Mouse (Mus musculus): ENCODE data around the gene Ebf1. TPM values are rescaled to one million over a fixed set of nuclear protein-coding genes. Genes with fewer than 3 reads are reported as not detected.

Gene Ebf1
- polyA plus RNA-seq, 1 experiment from 2014 or later: 26.9 TPM

DNA sequence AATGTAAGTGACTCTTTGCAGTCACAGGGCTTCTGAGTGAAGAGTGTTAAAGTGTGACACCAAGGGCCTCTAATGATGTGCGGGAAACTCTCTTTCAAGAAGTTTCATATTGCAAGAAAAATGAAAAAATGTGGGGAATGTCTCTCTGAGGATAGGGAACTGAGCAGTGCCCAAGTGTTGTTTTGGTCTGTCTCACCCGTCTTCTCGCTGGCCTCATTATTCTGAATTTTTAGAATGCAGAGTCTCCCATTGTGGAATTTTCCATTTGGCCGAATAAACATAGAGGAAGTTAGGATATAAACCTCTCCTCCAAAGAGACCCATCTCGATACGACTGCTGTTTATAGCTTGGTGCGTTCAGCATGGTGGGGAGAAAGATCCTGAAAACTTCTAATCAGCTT, 367.3 kb downstream of the Ebf1 start:
- Histone ChIP-seq H3K27ac (ENCODE audit: low read depth, low read length) (no peak overlapping the region), H3K4me3 (ENCODE audit: low read length) (no peak overlapping the region), H3K9ac (ENCODE audit: low read depth, low read length) (no peak overlapping the region), H3K4me1 (ENCODE audit: control insufficient read depth, insufficient read depth, low read length) (no peaks in the 10 kb centered on the region), H3K36me3 (ENCODE audit: control insufficient read depth, insufficient read depth, low read length) (no peaks in the 10 kb centered on the region), H3K4me2 (replicated peaks; ENCODE audit: low read depth, low read length) (no peak overlapping the region), H3K27me3 (ENCODE audit: control insufficient read depth, insufficient read depth, low read length) (no peaks in the 10 kb centered on the region), H3K9me3 (ENCODE audit: control insufficient read depth, low read length) (no peaks in the 10 kb centered on the region)
- no peak for ATAC-seq (ENCODE audit: low FRiP score, low TSS enrichment)
- 71% methylated on average over 7 of the region's 7 CpGs for WGBS

- Histone ChIP-seq H3K36me3 (ENCODE audit: control insufficient read depth, insufficient read depth, low read length) (no peaks in the 10 kb centered on the region), H3K9me3 (ENCODE audit: control insufficient read depth, low read length) (no peaks in the 10 kb centered on the region), H3K9ac (ENCODE audit: low read depth, low read length) (no peak overlapping the region), H3K27ac (ENCODE audit: low read depth, low read length) (no peak overlapping the region), H3K4me3 (ENCODE audit: low read length) (no peak overlapping the region), H3K4me2 (replicated peaks; ENCODE audit: low read depth, low read length) (no peak overlapping the region), H3K27me3 (ENCODE audit: control insufficient read depth, insufficient read depth, low read length) (no peaks in the 10 kb centered on the region), H3K4me1 (ENCODE audit: control insufficient read depth, insufficient read depth, low read length) (no peaks in the 10 kb centered on the region)
- no peak for ATAC-seq (ENCODE audit: low FRiP score, low TSS enrichment)
- WGBS: 7% methylated on average over 4 of the region's 4 CpGs
Measured at GRCm38 (mm10) chr11:44987796-44988195, 370.7 kb downstream of the Ebf1 start.

- Histone ChIP-seq H3K9me3 (ENCODE audit: control insufficient read depth, low read length) (no peaks in the 10 kb centered on the region), H3K9ac (ENCODE audit: low read depth, low read length) (no peak overlapping the region), H3K27ac (ENCODE audit: low read depth, low read length) (no peak overlapping the region), H3K4me1 (ENCODE audit: control insufficient read depth, insufficient read depth, low read length) (peaks cover 5% of the 10 kb centered on the region; the same call in 1 of the 2 replicates), H3K4me3 (ENCODE audit: low read length) (no peak overlapping the region), H3K36me3 (ENCODE audit: control insufficient read depth, insufficient read depth, low read length) (no peaks in the 10 kb centered on the region), H3K4me2 (replicated peaks; ENCODE audit: low read depth, low read length) (no peak overlapping the region), H3K27me3 (ENCODE audit: control insufficient read depth, insufficient read depth, low read length) (no peaks in the 10 kb centered on the region)
- WGBS: 54% methylated on average over 5 of the region's 5 CpGs
- no peak for ATAC-seq (ENCODE audit: low FRiP score, low TSS enrichment)
Measured at GRCm38 (mm10) chr11:45002681-45003286, 385.7 kb downstream of the Ebf1 start.

DNA sequence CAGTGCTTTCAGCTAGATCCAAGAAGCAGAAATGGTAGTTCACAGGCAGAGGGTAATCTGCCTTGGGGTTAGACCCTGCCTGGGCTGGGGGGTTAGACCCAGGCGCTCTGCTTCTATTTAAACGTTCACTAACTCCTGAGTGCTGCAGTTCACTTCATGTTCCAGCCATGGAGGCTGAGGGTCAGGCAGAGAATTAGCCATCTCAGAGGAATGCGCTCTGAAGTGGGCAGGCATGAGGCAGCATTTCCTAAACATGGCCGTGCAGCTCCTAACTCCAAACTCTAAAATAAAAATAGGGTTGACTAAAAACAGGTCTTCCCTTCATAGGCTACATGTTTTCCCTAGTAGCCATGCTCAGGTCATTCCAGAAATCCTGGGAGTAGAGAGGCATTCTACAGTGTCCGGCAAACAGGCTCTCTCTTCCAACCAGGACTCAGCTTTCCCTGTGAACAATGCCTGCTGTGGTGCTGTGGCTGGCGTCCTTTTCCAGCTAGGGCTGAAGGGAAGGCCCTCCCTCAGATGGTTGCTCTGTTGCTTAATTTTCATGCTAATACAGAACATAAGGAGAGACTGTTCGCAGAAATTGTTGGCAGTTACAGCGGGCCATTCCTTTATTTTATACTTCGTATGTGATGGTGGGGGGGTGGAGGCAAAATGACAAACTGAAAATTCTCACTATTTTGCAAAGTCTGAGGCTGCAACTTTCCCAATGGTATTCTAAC, 386.8 kb downstream of the Ebf1 start:
- H3K4me1 ChIP-seq (ENCODE audit: control insufficient read depth, insufficient read depth, low read length): peaks cover 5% of the 10 kb centered on the region; the same call in 1 of the 2 replicates
- H3K27me3 ChIP-seq (ENCODE audit: control insufficient read depth, insufficient read depth, low read length): no peaks in the 10 kb centered on the region
- no peak overlapping the region for H3K9ac ChIP-seq (ENCODE audit: low read depth, low read length)
- no peaks in the 10 kb centered on the region for H3K9me3 ChIP-seq (ENCODE audit: control insufficient read depth, low read length)
- no peak overlapping the region for H3K4me3 ChIP-seq (ENCODE audit: low read length)
- H3K27ac ChIP-seq (ENCODE audit: low read depth, low read length): peak overlapping the region; percentile 30; the same call in 1 of the 2 replicates
- no peak overlapping the region for H3K4me2 ChIP-seq (replicated peaks; ENCODE audit: low read depth, low read length)
- ATAC-seq (ENCODE audit: low FRiP score, low TSS enrichment): no peak
- WGBS: 71% methylated on average over 9 of the region's 9 CpGs
- no peaks in the 10 kb centered on the region for H3K36me3 ChIP-seq (ENCODE audit: control insufficient read depth, insufficient read depth, low read length)

GRCm38 (mm10) chr11:45007311-45007710, 390.2 kb downstream of the Ebf1 start:
- peaks cover 5% of the 10 kb centered on the region; the same call in 1 of the 2 replicates for H3K4me1 ChIP-seq (ENCODE audit: control insufficient read depth, insufficient read depth, low read length)
- ATAC-seq (ENCODE audit: low FRiP score, low TSS enrichment): no peak
- H3K9me3 ChIP-seq (ENCODE audit: control insufficient read depth, low read length): no peaks in the 10 kb centered on the region
- no peak overlapping the region for H3K4me3 ChIP-seq (ENCODE audit: low read length)
- H3K27me3 ChIP-seq (ENCODE audit: control insufficient read depth, insufficient read depth, low read length): no peaks in the 10 kb centered on the region
- no peak overlapping the region for H3K9ac ChIP-seq (ENCODE audit: low read depth, low read length)
- 58% methylated on average over 11 of the region's 11 CpGs for WGBS
- no peak overlapping the region for H3K4me2 ChIP-seq (replicated peaks; ENCODE audit: low read depth, low read length)
- no peak overlapping the region for H3K27ac ChIP-seq (ENCODE audit: low read depth, low read length)
- no peaks in the 10 kb centered on the region for H3K36me3 ChIP-seq (ENCODE audit: control insufficient read depth, insufficient read depth, low read length)

GRCm38 (mm10) chr11:45008078-45008477, 391.0 kb downstream of the Ebf1 start:
- Histone ChIP-seq H3K27ac (ENCODE audit: low read depth, low read length) (no peak overlapping the region), H3K4me1 (ENCODE audit: control insufficient read depth, insufficient read depth, low read length) (0 out of 2 replicates have a peak, but pooled peaks cover under 1% of the 10 kb centered on the region), H3K36me3 (ENCODE audit: control insufficient read depth, insufficient read depth, low read length) (no peaks in the 10 kb centered on the region), H3K9ac (ENCODE audit: low read depth, low read length) (no peak overlapping the region), H3K4me3 (ENCODE audit: low read length) (no peak overlapping the region), H3K9me3 (ENCODE audit: control insufficient read depth, low read length) (no peaks in the 10 kb centered on the region), H3K4me2 (replicated peaks; ENCODE audit: low read depth, low read length) (peak overlapping the region; percentile 31; the same call in 1 of the 2 replicates), H3K27me3 (ENCODE audit: control insufficient read depth, insufficient read depth, low read length) (no peaks in the 10 kb centered on the region)
- ATAC-seq (ENCODE audit: low FRiP score, low TSS enrichment): peak; percentile 35; the same call in 1 of the 2 replicates
- 3% methylated on average over 7 of the region's 7 CpGs for WGBS

GRCm38 (mm10) chr11:45008760-45009159, 391.6 kb downstream of the Ebf1 start:
- Histone ChIP-seq H3K4me3 (ENCODE audit: low read length) (no peak overlapping the region), H3K27ac (ENCODE audit: low read depth, low read length) (no peak overlapping the region), H3K4me1 (ENCODE audit: control insufficient read depth, insufficient read depth, low read length) (no peaks in the 10 kb centered on the region), H3K4me2 (replicated peaks; ENCODE audit: low read depth, low read length) (no peak overlapping the region), H3K36me3 (ENCODE audit: control insufficient read depth, insufficient read depth, low read length) (no peaks in the 10 kb centered on the region), H3K27me3 (ENCODE audit: control insufficient read depth, insufficient read depth, low read length) (no peaks in the 10 kb centered on the region), H3K9me3 (ENCODE audit: control insufficient read depth, low read length) (peaks cover 1% of the 10 kb centered on the region; the same call in 1 of the 2 replicates), H3K9ac (ENCODE audit: low read depth, low read length) (no peak overlapping the region)
- 90% methylated on average over 5 of the region's 5 CpGs for WGBS
- ATAC-seq (ENCODE audit: low FRiP score, low TSS enrichment): no peak

GRCm38 (mm10) chr11:45012081-45012480, 395.0 kb downstream of the Ebf1 start:
- no peak overlapping the region for H3K27ac ChIP-seq (ENCODE audit: low read depth, low read length)
- peaks cover 3% of the 10 kb centered on the region; the same call in 1 of the 2 replicates for H3K9me3 ChIP-seq (ENCODE audit: control insufficient read depth, low read length)
- no peak overlapping the region for H3K4me3 ChIP-seq (ENCODE audit: low read length)
- 97% methylated on average over 1 of the region's 1 CpGs for WGBS
- no peaks in the 10 kb centered on the region for H3K36me3 ChIP-seq (ENCODE audit: control insufficient read depth, insufficient read depth, low read length)
- ATAC-seq (ENCODE audit: low FRiP score, low TSS enrichment): no peak
- no peak overlapping the region for H3K4me2 ChIP-seq (replicated peaks; ENCODE audit: low read depth, low read length)
- no peak overlapping the region for H3K9ac ChIP-seq (ENCODE audit: low read depth, low read length)
- no peaks in the 10 kb centered on the region for H3K27me3 ChIP-seq (ENCODE audit: control insufficient read depth, insufficient read depth, low read length)
- H3K4me1 ChIP-seq (ENCODE audit: control insufficient read depth, insufficient read depth, low read length): no peaks in the 10 kb centered on the region

DNA sequence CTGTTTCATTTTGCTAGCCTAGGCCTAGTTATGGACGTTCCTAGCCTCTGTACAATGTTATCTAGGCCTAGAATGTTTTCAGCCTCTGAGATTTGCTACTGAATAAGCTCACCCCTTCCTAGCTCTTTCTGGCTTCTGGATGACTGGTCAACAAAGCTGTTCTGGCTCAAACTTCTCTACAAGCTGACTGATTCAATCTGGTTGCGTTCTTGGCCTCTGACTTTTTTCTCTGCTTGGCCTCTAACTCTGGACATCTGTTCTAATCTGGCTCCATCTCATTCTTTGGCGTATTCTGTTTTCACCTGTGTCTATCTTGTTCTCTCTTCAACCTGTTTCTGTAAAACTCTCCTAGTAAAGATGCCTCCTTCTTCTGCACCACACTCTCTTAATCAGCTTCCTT, 400.4 kb downstream of the Ebf1 start:
- Histone ChIP-seq H3K9ac (ENCODE audit: low read depth, low read length) (no peak overlapping the region), H3K27ac (ENCODE audit: low read depth, low read length) (no peak overlapping the region), H3K4me2 (replicated peaks; ENCODE audit: low read depth, low read length) (no peak overlapping the region), H3K4me1 (ENCODE audit: control insufficient read depth, insufficient read depth, low read length) (no peaks in the 10 kb centered on the region), H3K27me3 (ENCODE audit: control insufficient read depth, insufficient read depth, low read length) (no peaks in the 10 kb centered on the region), H3K9me3 (ENCODE audit: control insufficient read depth, low read length) (peaks cover 3% of the 10 kb centered on the region; the same call in 1 of the 2 replicates), H3K36me3 (ENCODE audit: control insufficient read depth, insufficient read depth, low read length) (no peaks in the 10 kb centered on the region), H3K4me3 (ENCODE audit: low read length) (no peak overlapping the region)
- no peak for ATAC-seq (ENCODE audit: low FRiP score, low TSS enrichment)
- WGBS: 77% methylated on average over 3 of the region's 3 CpGs
